Comparison of ENCODE assay signal across 9 mouse cellular contexts in genomic region chr4:138554934-138555333, GRCm38 (mm10).
DNase-seq lines count a peak whose midpoint lies in the region; ATAC-seq lines count a peak whose summit lies in the region.
"Had no signal": no experiment of that assay in that cellular context is flagged by ENCODE, and none has a peak within 500 bp of the region (broad histone marks: within the 10 kb centered on the region; RNA-seq: fewer than 3 reads in every experiment).

No protein-coding gene starts in this region.

- no peak overlapping the region; the same call in 1 of the 2 replicates for H3K4me2 ChIP-seq in embryonic facial prominence, embryonic 12.5 days (replicated peaks)
- peak overlapping the region; percentile 50 for H3K4me2 ChIP-seq in forebrain, embryonic 15.5 days (replicated peaks)
- peak overlapping the region; percentile 52 for H3K4me2 ChIP-seq in kidney, embryonic 16.5 days (replicated peaks; ENCODE audit: low read depth, low read length)
- H3K4me2 ChIP-seq in midbrain, embryonic 11.5 days: peak overlapping the region; percentile 34

- peaks cover 50% of the 10 kb centered on the region for H3K27me3 ChIP-seq in embryonic facial prominence, embryonic 12.5 days
- H3K27me3 ChIP-seq in forebrain, embryonic 15.5 days: peaks cover 19% of the 10 kb centered on the region; the same call in 1 of the 2 replicates
- H3K27me3 ChIP-seq in kidney, embryonic 16.5 days (ENCODE audit: insufficient read depth, low read length): peaks cover 4% of the 10 kb centered on the region; the same call in 1 of the 2 replicates
- H3K27me3 ChIP-seq in midbrain, embryonic 11.5 days (ENCODE audit: control insufficient read depth, insufficient read depth, low read length): peaks cover 19% of the 10 kb centered on the region

- H3K9ac ChIP-seq in embryonic facial prominence, embryonic 12.5 days: no peak overlapping the region
- H3K9ac ChIP-seq in forebrain, embryonic 15.5 days (replicated peaks): no peak overlapping the region
- no peak overlapping the region for H3K9ac ChIP-seq in kidney, embryonic 16.5 days (replicated peaks; ENCODE audit: low read length)
- no peak overlapping the region for H3K9ac ChIP-seq in midbrain, embryonic 11.5 days (ENCODE audit: low read length)

- H3K4me3 ChIP-seq in embryonic facial prominence, embryonic 12.5 days: 0 out of 2 replicates have a peak overlapping the region, but pooled peaks have one; percentile 3
- no peak overlapping the region for H3K4me3 ChIP-seq in forebrain, embryonic 15.5 days
- H3K4me3 ChIP-seq in kidney, embryonic 16.5 days (ENCODE audit: low read length): no peak overlapping the region
- no peak overlapping the region for H3K4me3 ChIP-seq in midbrain, embryonic 11.5 days (ENCODE audit: low read depth, low read length)

- DNase-seq in midbrain, embryonic 11.5 days (ENCODE audit: low spot score, missing footprints): peak; percentile 89
- DNase-seq in cerebellum, adult 9-11 months: no peak
- DNase-seq in urinary bladder, postnatal 25 days (ENCODE audit: low spot score): no peak
- DNase-seq in heart, postnatal 4 days: no peak
- DNase-seq: cerebellum, postnatal 36 days had no signal

- H3K27ac ChIP-seq in embryonic facial prominence, embryonic 12.5 days: no peak overlapping the region
- H3K27ac ChIP-seq in forebrain, embryonic 15.5 days (replicated peaks): no peak overlapping the region
- no peak overlapping the region for H3K27ac ChIP-seq in kidney, embryonic 16.5 days (ENCODE audit: low read length)
- no peak overlapping the region for H3K27ac ChIP-seq in midbrain, embryonic 11.5 days (ENCODE audit: low read depth, low read length)

- peaks cover 6% of the 10 kb centered on the region; the same call in 1 of the 2 replicates for H3K4me1 ChIP-seq in embryonic facial prominence, embryonic 12.5 days
- peaks cover 37% of the 10 kb centered on the region for H3K4me1 ChIP-seq in forebrain, embryonic 15.5 days
- H3K4me1 ChIP-seq in kidney, embryonic 16.5 days (ENCODE audit: insufficient read depth, low read length): peaks cover 23% of the 10 kb centered on the region
- H3K4me1 ChIP-seq in midbrain, embryonic 11.5 days (ENCODE audit: control insufficient read depth, insufficient read depth, low read length): peaks cover 6% of the 10 kb centered on the region

- WGBS in embryonic facial prominence, embryonic 12.5 days: 3% methylated on average over 14 of the region's 14 CpGs
- 1% methylated on average over 14 of the region's 14 CpGs for WGBS in forebrain, embryonic 15.5 days
- 3% methylated on average over 14 of the region's 14 CpGs for WGBS in kidney, embryonic 16.5 days
- 2% methylated on average over 14 of the region's 14 CpGs for WGBS in midbrain, embryonic 11.5 days

- no peak for ATAC-seq in embryonic facial prominence, embryonic 12.5 days (ENCODE audit: insufficient number of reproducible peaks, insufficient read depth, low FRiP score, low TSS enrichment)
- peak; percentile 41; the same call in 1 of the 2 replicates for ATAC-seq in forebrain, embryonic 15.5 days (replicated peaks)
- ATAC-seq in kidney, embryonic 16.5 days (ENCODE audit: low FRiP score, low TSS enrichment): peak; percentile 72; the same call in 1 of the 2 replicates
- ATAC-seq in midbrain, embryonic 11.5 days (ENCODE audit: low FRiP score): 0 out of 2 replicates have a peak, but pooled peaks have one; percentile 55
- no peak for ATAC-seq in megakaryocyte progenitor cell, adult 5-6 weeks (replicated peaks; ENCODE audit: poor library complexity)

- H3K36me3 ChIP-seq in embryonic facial prominence, embryonic 12.5 days: no peaks in the 10 kb centered on the region
- H3K36me3 ChIP-seq in forebrain, embryonic 15.5 days: no peaks in the 10 kb centered on the region
- H3K36me3 ChIP-seq in kidney, embryonic 16.5 days (ENCODE audit: insufficient read depth, low read length): no peaks in the 10 kb centered on the region
- H3K36me3 ChIP-seq in midbrain, embryonic 11.5 days (ENCODE audit: control insufficient read depth, insufficient read depth, low read length): no peaks in the 10 kb centered on the region

- no peaks in the 10 kb centered on the region for H3K9me3 ChIP-seq in embryonic facial prominence, embryonic 12.5 days
- no peaks in the 10 kb centered on the region for H3K9me3 ChIP-seq in forebrain, embryonic 15.5 days
- H3K9me3 ChIP-seq in kidney, embryonic 16.5 days (ENCODE audit: low read length): no peaks in the 10 kb centered on the region
- no peaks in the 10 kb centered on the region for H3K9me3 ChIP-seq in midbrain, embryonic 11.5 days (ENCODE audit: control insufficient read depth, low read length)

Comparison
In these comparisons a context has a peak if more than half of its experiments do, and no peak if none do; other contexts are left out.
1. ATAC-seq: peak in forebrain, embryonic 15.5 days (single experiment), kidney, embryonic 16.5 days (single experiment) and midbrain, embryonic 11.5 days (single experiment); none in embryonic facial prominence, embryonic 12.5 days (single experiment) and megakaryocyte progenitor cell, adult 5-6 weeks (single experiment).